Mouse (Mus musculus) forebrain, postnatal 0 days (tissue): ENCODE measurements at regions not wholly inside any gene's neighbourhood (a gene's known extent, or its start where the extent isn't known, plus 50 kb on each side); places are given as distances from the start of the nearest gene placed in this dataset.

ENCODE experiments used
- ATAC-seq: fragments of 200-750 bp; cut with Nextera tagmentation; 2 replicates; pipeline ENCODE4 v1.8.0; 2017; ENCODE audit warnings: mild to moderate bottlenecking, moderate library complexity
- DNase-seq: peaks from one replicate; pipeline ENCODE4 v3.0.0-alpha.2; 2015
- H3K27ac ChIP-seq: fragments of 300-500 bp; sonication (generic); 2 replicates; pipeline ENCODE4 v1.5.1; 2014; ENCODE audit warnings: low read depth, mild to moderate bottlenecking, antibody characterized with exemption, low read length, moderate library complexity, mixed read lengths
- H3K27me3 ChIP-seq: fragments of 300-500 bp; sonication (generic); 2 replicates; pipeline ENCODE4 v1.6.1; 2014; ENCODE audit warnings: mild to moderate bottlenecking, low read length, mixed read lengths; ENCODE audit not compliant: insufficient read depth
- H3K36me3 ChIP-seq: fragments of 300-500 bp; sonication (generic); 2 replicates; pipeline ENCODE4 v1.6.1; 2014; ENCODE audit warnings: mild to moderate bottlenecking, moderate library complexity; ENCODE audit not compliant: insufficient read depth
- H3K4me1 ChIP-seq: fragments of 300-500 bp; sonication (generic); 2 replicates; pipeline ENCODE4 v1.6.1; 2014; ENCODE audit warnings: antibody characterized with exemption; ENCODE audit not compliant: insufficient read depth
- H3K4me2 ChIP-seq: fragments of 300-500 bp; sonication (generic); 2 replicates; pipeline ENCODE4 v1.6.1; 2014; ENCODE audit warnings: low read depth, mild to moderate bottlenecking, moderate library complexity
- H3K4me3 ChIP-seq: fragments of 300-500 bp; sonication (generic); 2 replicates; pipeline ENCODE4 v1.5.1; 2014; ENCODE audit warnings: low read depth, low read length, mixed read lengths
- H3K9ac ChIP-seq: fragments of 300-500 bp; sonication (generic); 2 replicates; pipeline ENCODE4 v1.6.1; 2014; ENCODE audit warnings: mild to moderate bottlenecking
- H3K9me3 ChIP-seq: fragments of 300-500 bp; sonication (generic); 2 replicates; pipeline ENCODE4 v1.6.1; 2016; ENCODE audit warnings: low read length
- CTCF ChIP-seq: sonication (generic); IDR thresholded peaks from 2 replicates; pipeline ENCODE4 v1.5.1; 2016; ENCODE audit warnings: antibody characterized with exemption, control low read depth, low read depth
- WGBS: fragments of 180-500 bp; shearing (Covaris S2); extraction: QIAGEN DNeasy Blood & Tissue Kit; methylation state at CpG from one replicate; pipeline ENCODE4 v1.1.7; 2014; 5-methylcytosine and 5-hydroxymethylcytosine counted together

DNA sequence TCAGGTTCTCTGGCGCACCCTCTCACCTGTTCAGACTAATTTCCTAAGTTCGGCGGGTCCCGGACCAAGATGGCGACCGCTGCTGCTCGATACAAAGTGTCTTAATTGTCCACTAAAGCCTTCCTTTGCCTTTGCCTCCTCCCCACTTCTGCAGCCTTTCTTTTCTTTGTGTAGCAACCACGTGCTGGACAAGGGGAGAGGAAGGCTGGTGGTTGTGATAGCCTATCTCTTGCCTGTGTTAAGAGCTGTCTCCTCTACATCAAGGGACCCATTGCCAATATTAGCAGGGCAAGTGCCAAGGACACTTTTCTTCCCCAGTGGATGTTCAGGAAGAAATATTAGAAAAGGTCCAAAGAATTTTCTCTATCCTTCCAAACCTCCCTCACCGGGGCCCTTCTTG is 69.8 kb upstream of the Fam180a start:
- 98% methylated on average over 7 of the region's 9 CpGs for WGBS

DNA sequence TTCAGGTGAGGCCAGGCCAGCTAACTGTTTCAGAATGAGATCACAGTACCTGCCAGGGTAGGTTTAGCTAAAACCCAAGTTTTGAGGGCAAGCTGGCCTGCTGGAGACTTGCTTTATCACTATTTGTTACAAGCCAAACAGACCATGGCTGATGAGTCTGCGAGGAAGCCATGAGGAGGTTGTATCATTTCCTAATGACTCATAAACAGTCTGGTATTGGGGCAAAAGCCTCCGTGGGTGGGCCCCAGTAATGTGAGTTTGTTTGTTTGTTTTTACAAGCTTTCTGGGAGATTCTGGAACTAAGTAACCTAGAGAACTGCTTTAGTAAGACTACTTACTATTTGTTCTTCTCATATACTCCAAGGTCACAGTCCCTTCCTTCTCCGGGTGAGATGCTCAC is 62.9 kb upstream of the Fam180a start:
- no peak for ATAC-seq
- no peaks in the 10 kb centered on the region for H3K9me3 ChIP-seq

More for the DNA sequence above, 69.8 kb upstream of the Fam180a start:
- H3K27ac ChIP-seq, result no peak overlapping the region
- H3K4me3 ChIP-seq, result no peak overlapping the region
- H3K36me3 ChIP-seq, result no peaks in the 10 kb centered on the region
- no peak for ATAC-seq
- H3K27me3 ChIP-seq, result no peaks in the 10 kb centered on the region
- no peak for TF ChIP-seq CTCF
- H3K4me2 ChIP-seq, result no peak overlapping the region
- H3K4me1 ChIP-seq, result no peaks in the 10 kb centered on the region
- no peaks in the 10 kb centered on the region for H3K9me3 ChIP-seq
- no peak for DNase-seq
- no peak overlapping the region for H3K9ac ChIP-seq

DNA sequence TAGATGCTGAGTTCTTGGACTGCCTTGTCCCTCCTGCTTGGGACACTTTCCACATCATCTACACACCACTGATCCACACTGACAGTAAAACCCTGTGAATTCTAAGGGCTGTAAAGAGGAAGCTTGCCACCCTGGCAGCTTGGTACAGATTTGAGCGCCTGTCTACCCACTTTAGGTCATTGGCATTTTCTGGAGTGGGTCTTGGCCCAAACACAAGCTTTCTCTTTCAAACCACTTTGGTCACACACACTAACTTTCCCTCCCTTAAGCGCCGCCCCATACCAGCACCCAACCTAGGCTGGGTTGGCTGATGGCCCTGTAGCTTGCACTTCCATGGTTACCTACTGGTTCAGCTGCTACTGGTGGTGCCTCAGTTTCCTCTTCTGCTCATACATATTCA is 55.6 kb upstream of the Fam180a start:
- ATAC-seq, result no peak
- H3K4me2 ChIP-seq, result no peak overlapping the region
- WGBS, result 76% methylated on average over 3 of the region's 3 CpGs

More for the DNA sequence above, 62.9 kb upstream of the Fam180a start:
- Histone ChIP-seq H3K36me3 (no peaks in the 10 kb centered on the region), H3K4me1 (no peaks in the 10 kb centered on the region), H3K4me3 (no peak overlapping the region), H3K4me2 (no peak overlapping the region), H3K9ac (no peak overlapping the region), H3K27me3 (no peaks in the 10 kb centered on the region), H3K27ac (no peak overlapping the region)
- TF ChIP-seq CTCF, result no peak
- WGBS, result 79% methylated on average over 3 of the region's 3 CpGs
- DNase-seq, result no peak

DNA sequence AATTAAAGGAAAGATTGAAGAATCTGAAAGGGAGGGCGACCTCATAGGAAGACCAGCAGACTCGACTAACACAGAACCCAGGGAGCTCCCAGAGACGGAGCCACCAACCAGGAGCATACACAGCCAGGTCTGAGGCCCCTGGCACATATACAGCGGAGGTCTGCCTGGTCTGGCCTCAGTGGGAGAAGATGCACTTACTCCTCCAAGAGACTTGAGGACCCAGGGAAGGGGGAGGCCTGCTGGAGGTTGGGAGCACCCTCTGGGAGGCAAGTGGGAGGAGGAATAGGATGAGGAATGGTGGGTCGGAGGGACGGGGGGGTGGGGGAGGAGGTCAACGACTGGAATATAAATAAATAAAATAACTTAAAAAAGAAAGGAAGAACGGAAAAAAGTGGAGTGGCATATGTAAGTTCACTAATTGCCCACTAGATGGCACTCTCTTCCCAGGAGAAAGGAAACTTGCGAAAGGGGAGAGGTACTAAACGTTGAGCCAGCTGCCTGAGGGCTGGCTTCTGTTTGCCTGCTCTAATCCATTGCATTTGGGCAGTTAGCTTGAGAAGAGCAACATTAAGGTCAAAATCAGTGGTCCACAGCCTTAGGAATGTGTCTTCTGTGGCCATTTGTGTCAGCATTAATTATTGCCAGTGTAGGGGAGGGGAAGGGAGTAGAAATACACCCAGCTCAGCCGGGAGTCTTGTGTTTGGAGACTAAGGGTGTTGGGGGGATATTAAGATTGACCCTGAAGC is 55.0 kb upstream of the Fam180a start:
- DNase-seq, result peak; percentile 85
- Histone ChIP-seq H3K27me3 (no peaks in the 10 kb centered on the region), H3K4me1 (no peaks in the 10 kb centered on the region), H3K4me3 (no peak overlapping the region), H3K4me2 (peak overlapping the region; percentile 33), H3K9me3 (no peaks in the 10 kb centered on the region), H3K36me3 (no peaks in the 10 kb centered on the region), H3K27ac (no peak overlapping the region), H3K9ac (no peak overlapping the region)
- 17% methylated on average over 11 of the region's 11 CpGs for WGBS
- ATAC-seq, result peak; percentile 78
- peak; percentile 89 for TF ChIP-seq CTCF

More for the DNA sequence above, 55.6 kb upstream of the Fam180a start:
- Histone ChIP-seq H3K4me3 (no peak overlapping the region), H3K27me3 (no peaks in the 10 kb centered on the region), H3K9me3 (no peaks in the 10 kb centered on the region), H3K9ac (no peak overlapping the region), H3K36me3 (no peaks in the 10 kb centered on the region), H3K4me1 (no peaks in the 10 kb centered on the region), H3K27ac (no peak overlapping the region)
- TF ChIP-seq CTCF, result no peak
- no peak for DNase-seq

DNA sequence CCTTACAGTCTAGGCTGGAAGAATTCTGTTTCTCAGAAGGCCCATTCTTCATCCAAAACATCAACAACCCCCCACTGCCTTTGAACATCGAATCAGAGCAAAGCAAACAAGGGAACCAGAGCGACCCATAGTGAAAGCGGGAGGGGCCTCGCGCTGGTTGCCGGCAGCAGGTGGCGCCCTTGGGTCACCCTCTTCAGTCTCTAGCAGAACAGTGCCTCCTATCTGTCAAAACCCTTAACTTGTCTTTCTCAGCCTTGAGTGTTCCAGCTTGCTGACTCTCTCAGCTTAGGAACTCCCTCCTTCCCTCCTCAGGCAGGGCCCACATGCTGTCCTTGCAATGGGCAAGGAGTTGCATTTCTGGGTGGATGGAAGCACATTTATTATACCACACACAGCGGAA is 53.9 kb upstream of the Fam180a start:
- ATAC-seq (peak; percentile 57), DNase-seq (peak; percentile 56)
- Histone ChIP-seq H3K27me3 (no peaks in the 10 kb centered on the region), H3K9me3 (no peaks in the 10 kb centered on the region), H3K27ac (no peak overlapping the region; the same call in 1 of the 2 replicates), H3K4me3 (no peak overlapping the region), H3K4me1 (no peaks in the 10 kb centered on the region), H3K36me3 (no peaks in the 10 kb centered on the region), H3K9ac (no peak overlapping the region), H3K4me2 (no peak overlapping the region)
- TF ChIP-seq CTCF, result peak; percentile 82
- WGBS, result 13% methylated on average over 8 of the region's 8 CpGs

DNA sequence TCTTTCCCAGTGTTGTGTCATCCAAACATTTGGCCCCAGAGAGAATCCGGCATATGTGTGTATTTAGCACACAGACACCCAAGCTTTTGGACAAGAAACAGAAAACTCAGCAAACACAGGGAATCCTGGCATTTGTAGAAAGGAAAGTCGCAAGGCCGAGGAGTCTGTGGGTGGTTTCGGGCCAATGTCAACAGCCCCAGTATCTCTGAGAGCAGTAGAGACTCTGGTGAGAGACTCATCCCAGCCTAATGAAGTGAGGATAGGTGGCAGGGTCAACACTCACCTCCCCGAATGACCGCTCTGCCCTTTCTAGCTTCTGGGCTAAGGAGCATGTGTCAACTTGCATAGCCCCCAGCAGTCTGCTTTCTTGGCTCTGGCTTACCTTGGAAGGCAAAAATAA is 52.9 kb upstream of the Fam180a start:
- no peak overlapping the region for H3K4me2 ChIP-seq
- no peaks in the 10 kb centered on the region for H3K9me3 ChIP-seq
- H3K4me1 ChIP-seq, result no peaks in the 10 kb centered on the region
- DNase-seq (no peak), ATAC-seq (no peak)
- TF ChIP-seq CTCF, result no peak
- no peak overlapping the region for H3K9ac ChIP-seq
- no peak overlapping the region for H3K4me3 ChIP-seq
- no peak overlapping the region for H3K27ac ChIP-seq
- 91% methylated on average over 6 of the region's 6 CpGs for WGBS
- no peaks in the 10 kb centered on the region for H3K27me3 ChIP-seq
- H3K36me3 ChIP-seq, result no peaks in the 10 kb centered on the region

DNA sequence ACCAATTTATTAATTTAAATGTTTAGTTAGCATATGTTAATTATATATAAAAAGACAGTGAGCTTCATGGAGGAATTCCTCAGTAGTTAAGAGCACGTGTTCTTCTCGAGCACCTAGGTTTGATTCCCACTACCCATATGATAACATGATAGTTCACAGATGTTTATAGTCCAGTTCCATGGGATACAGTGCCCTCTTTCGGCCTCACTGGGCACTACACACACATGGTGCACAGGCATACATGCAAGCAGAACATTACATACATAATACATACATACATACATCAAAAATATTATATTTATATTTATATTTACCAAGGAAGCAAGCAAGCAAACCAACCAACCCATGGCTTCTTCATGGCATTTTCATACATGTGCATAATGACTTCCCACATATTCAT is 51.6 kb upstream of the Fam180a start:
- WGBS, result 90% methylated on average over 3 of the region's 3 CpGs

More for the DNA sequence above, 51.6 kb upstream of the Fam180a start:
- DNase-seq (no peak), ATAC-seq (no peak)
- H3K9me3 ChIP-seq, result no peaks in the 10 kb centered on the region
- no peak for TF ChIP-seq CTCF
- no peaks in the 10 kb centered on the region for H3K36me3 ChIP-seq
- no peak overlapping the region for H3K9ac ChIP-seq
- H3K4me1 ChIP-seq, result no peaks in the 10 kb centered on the region
- no peak overlapping the region for H3K4me3 ChIP-seq
- no peak overlapping the region for H3K4me2 ChIP-seq
- H3K27ac ChIP-seq, result no peak overlapping the region
- no peaks in the 10 kb centered on the region for H3K27me3 ChIP-seq
